Mouse (Mus musculus) cerebral cortex, adult 2 months (tissue): ENCODE measurements around the gene Prf1.

Experiments
- whole genome bisulfite sequencing: fragments of 180-500 bp; shearing (Covaris S2); methylation state at CpG from one replicate; pipeline ENCODE4 v1.1.7; 2018; 5-methylcytosine and 5-hydroxymethylcytosine counted together

The Prf1 gene

DNA sequence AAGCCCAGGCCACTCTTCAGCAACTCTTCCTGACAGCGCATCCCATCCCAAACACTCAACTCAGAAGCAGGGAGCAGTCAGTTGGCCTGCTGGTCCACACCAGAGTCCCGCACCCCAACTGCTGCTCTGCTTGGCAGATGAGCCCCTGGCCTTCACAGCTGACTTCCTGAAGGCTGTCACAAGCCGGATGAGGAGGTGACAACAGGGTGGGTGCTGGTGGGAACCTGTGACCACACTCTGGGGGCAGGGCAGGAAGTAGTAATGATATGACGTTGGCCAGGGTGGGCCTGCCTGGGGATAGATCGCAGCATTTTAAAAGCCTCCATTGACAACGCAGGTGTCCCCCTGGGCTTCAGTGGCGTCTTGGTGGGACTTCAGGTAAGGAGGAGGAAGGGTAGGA is at the start of gene Prf1:
TSS of gene Prf1 (plus strand) at position 357 of the 400 bp plus-strand sequence.
- WGBS = 83% methylated on average over 7 of the region's 7 CpGs

DNA sequence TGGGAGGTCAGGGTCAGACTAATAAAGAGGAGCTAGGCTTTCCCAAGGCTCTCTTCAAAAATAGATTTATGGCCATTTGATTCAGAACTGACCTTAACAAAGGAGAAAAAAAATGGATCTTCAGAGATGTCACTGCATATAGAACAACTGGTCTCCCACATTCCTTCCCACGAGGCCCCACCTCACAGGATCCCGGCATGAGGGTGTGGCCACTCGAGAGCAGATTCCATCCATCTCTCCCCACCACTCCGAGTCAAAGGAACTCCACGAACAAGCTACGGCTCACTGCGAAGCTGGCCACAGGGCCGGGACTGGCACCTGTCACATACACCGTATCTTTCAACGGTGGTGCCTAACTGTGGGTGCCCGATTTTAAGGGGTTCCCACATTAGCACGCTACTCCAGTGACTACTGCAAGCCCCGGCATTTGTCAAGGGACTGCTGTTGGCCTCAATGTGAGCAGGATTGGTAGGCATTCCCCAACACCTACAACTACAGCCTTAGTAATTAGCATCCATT is 49.0 kb upstream of the Prf1 start:
- 93% methylated on average over 13 of the region's 13 CpGs for WGBS

DNA sequence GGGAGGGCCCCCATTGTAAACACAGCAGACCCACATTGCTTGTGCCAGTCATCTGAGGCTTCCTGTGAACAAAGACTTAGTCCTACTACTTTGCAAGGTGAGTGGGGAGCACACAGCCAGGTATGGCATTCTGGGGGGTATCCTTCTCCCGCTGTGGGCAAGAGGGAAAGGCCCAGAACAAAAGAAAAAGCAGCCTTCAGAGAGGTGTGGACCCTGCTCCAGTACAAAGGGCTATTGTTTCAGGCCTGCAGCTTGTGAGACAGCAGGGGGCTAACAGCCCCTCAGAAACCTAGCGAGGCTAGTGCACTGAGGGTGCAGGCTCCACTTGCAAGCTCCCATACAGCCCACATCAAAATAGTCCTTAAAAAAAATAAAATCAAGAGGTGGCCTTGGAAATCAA is 47.7 kb upstream of the Prf1 start:
- 75% methylated on average over 2 of the region's 2 CpGs for WGBS

DNA sequence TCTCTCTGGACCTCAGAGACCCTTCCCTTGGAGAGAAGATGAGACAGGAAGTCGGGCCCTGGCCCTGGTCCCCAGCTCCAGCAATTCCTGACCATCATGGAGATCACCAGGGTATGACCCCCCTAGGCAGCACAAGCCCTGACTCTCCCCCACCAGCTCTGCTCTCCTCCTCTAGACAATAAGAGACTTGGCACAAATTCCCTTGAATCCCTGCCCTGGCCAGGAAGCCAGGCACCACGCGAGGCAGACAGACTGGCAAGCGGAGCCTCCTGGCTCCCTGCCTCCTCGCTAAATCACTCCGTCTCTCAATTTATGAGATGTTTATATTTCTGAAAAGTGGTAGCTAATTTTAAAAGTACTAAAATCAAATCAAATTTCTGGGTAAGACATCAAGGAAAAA is 42.9 kb upstream of the Prf1 start:
- 39% methylated on average over 6 of the region's 6 CpGs for WGBS

DNA sequence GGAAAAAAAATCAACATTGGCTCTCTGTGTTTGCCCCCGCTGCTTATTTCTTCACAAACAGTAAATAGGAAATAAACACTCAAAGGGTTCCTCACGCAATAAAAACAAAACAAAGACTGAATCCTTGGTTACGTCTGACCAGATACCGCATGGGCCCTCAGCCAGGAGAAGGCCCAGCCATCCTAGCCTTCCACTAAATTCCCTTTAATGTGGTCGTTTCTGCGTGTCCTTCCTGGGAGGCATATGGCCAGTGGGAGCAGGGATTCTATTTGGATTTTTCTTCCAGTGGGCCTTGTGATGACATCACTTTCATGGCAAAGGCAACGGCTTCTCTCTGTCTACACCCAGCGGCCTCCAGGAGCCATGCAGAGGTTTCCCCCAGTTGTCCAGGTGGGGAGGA is 42.4 kb upstream of the Prf1 start:
- 66% methylated on average over 8 of the region's 8 CpGs for WGBS

DNA sequence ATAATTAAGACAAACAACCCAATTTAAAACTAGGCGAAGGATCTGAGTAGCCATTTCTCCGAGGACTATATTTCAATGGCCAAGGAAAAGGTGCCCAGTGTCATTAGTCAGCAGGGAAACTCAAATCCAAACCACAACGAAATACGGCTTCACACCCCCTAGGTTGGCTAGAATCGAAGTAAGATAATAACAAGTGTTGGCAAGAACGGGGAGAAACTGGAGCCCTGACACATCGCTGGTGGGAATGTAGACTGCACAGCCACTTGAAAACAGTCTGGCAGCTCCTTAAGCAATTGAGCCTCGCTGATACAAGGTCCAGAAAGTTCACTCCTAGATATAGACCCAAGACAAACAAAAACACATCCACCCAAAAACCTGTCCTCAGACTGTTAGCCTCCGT is 41.0 kb upstream of the Prf1 start:
- WGBS = 90% methylated on average over 9 of the region's 9 CpGs

DNA sequence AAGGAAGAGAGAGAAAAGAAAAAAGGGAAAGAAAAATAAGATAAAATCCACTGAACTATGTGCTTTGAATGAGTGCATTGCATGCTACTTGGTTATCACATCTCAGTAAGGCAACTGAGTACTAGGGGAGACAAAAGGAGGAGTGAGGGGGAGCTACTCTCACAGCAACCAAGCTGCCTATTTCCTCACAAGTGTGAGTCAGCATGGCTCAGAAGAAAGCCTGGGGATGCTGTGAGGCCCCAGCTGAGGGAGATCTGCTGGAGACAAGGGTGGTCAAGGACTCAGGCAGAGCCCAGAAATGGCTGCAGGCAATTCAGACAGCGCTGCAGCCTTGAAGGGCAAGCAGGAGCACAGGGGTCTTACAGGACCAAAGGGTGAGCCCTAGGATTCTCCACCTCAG is 39.5 kb upstream of the Prf1 start:
- WGBS = 85% methylated on average over 1 of the region's 1 CpGs

DNA sequence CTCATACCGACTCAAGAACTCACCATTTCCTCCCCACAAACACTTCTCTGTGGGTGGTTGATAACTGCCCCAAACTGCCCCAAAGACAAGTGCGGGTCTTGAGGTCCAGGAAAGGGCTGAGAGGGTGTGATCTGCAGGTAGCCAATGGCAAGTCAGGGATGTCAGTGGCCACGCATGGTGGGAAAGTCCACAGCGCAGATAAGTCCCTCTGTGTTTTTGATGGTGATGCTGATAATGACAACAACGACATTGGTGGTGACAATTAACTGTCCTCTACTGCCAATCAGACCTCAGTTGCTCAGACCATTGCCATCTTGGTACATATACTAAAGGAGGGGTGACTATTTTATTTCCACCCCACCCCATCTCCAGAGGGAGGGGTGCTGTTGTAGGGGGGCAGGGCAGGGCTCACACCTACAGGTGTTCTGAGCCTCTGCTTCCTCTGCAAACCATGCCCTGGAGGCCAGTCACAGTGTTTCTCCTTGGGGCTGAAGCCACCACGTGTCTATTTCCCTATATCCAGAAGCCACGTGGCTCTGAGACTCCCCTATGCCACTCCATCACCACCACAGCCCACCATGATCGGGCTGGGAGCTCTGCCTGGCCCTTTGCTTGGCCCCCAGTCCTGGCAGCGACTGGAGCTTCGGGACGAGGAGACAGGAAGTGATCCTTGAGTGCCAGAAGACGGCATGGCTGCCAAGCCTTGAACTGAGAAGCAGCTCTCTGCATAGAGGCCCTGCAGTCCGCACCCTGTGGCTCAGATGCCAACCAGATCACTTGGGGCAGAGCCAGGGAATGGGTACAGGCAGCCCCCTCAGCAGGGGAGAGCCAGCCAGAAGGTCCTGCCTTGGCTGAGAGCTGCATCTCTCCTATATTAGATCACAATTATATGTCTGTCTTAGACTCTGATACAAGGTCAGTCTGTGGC is 36.1 kb upstream of the Prf1 start:
- WGBS = 64% methylated on average over 13 of the region's 13 CpGs

DNA sequence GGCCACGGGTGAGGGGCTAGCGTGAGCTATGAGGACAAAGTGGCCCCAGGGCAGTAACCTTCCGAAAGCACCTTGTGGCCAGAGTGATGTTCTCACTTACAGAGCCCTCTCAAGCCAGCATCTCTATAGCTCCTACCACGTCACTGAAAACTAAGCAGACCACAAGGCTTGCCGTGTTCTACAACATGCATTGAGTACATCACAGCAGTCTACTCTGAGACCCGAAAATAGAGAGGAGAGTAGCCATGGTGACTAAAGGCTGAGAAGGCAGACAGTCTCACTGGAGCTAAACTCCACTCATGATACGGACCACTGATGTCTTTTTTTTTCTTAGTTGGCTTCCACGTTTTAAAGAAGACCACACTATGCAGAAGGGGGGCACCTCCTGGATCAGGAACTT is 34.0 kb upstream of the Prf1 start:
- 78% methylated on average over 8 of the region's 8 CpGs for WGBS

DNA sequence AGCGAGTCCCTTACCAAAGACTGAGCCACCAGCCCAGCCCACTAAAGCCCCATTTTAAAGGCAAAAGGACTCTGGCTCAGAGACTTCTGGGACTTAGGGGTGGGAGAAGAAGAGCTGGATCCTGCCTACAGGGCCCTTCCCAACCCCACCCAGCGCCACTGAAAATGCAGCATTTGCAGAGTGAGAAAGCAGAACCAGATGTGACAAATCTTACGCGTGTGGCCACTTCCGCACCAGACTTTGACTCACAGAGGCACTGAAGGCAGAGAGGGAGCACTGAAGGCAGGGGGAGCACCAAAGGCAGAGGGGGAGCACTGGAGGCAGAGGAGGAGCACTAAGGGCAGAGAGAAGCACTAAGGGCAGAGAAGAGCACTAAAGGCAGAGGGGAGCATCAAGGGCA is 30.3 kb upstream of the Prf1 start:
- 90% methylated on average over 5 of the region's 5 CpGs for WGBS

DNA sequence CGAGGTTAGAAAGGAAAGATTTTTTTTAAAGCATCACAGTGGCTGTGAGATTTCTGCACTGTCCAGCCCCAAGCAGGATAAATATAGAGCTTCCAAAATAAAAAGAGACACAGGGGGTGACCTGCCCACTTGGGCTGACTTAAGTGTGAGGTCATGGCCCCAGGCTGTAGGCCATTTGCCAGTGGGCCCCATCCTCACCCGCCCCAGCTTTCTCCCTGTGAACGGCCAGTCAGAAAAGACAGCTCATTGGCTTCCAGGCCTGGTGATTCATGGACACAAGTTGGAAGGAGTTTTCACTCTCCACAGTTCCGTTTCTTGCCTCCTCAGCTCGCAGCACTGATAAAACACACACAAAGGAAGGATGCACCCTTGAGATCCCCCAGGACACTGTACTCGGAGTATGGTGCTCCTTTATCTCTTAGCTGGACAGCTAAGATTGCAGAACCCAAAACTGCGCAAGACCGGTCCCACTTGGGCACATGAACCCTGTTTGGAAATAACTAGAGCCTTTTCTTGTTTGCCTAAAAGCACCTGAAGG is 25.5 kb upstream of the Prf1 start:
- WGBS = 62% methylated on average over 8 of the region's 8 CpGs

DNA sequence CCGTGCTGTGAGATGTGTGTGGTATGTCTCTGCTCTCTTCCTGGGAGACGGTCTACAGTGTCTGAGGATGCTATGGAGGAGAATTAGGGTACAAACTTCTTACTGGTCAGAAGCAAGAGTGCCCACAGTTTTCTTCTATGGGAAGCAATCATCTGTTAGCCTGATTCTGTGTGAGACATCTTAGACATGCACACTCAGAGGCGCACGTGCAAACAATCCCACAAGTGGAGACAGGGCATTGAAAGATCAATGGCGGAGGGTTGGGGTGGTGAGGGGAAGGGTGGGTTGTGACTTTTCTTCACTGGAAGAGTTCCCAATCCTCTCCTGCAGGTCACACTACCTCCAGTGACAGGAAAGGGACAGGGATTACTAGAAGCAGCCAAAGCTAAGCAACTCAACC is 25.0 kb upstream of the Prf1 start:
- 71% methylated on average over 5 of the region's 5 CpGs for WGBS

DNA sequence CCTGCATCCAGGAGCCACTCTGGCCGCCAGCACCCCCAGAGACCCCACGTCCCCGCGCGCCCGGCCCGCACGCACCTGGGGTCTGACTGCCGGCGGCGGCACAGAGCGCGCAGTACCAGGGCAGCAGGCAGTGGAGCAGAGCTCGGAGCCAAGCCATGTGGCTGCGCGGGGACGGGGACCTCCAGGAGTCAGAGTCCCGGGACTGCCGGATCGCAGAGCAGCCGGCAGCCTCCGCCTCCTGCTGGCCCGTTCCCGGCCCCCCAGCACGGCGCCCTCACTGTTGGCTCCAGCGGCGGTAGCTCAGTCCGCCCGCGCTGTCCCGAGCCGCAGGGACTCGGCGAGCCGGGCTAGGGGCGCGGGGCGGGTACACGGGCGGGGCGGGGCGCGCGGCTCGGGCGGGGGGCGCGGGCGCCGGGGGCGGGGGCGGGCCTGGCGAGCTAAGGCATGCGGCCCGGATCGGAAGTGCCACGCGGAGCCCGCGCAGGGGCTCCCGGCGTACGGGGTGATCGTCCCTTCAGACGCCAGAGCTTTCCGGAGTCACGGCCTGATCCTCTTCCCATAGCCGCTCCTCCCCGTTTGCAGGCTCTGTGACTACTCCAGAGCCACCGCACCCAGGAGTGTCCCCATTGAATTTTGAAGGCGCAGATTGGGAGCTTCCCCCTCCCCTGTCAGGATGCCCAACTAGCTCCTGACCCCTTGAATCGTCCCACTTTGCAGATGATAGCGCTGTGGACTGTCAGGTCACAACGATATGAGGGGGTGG is 24.4 kb upstream of the Prf1 start, which contains the start of gene Adamts14:
TSS of gene Adamts14 (minus strand) at position 358 of the 763 bp plus-strand sequence.
- 1% methylated on average over 73 of the region's 75 CpGs for WGBS

DNA sequence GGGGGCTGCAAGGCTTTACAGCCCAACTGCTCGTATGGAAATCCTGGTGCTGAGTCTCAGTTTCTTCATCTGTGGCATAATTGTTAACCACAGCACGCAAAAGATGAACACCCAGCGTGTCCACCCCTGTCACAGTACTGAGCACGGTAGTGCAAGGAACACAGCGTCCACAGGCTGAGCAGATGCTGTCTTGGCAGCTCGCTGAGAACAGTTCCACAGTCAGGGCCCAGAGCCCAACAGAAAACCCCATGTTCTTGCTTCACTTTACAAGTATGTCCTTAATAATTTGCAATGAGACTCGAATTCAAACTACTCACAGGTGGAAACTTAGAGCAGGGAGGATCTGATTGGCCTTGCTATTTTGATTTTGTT is 23.8 kb upstream of the Prf1 start:
- 46% methylated on average over 7 of the region's 7 CpGs for WGBS

DNA sequence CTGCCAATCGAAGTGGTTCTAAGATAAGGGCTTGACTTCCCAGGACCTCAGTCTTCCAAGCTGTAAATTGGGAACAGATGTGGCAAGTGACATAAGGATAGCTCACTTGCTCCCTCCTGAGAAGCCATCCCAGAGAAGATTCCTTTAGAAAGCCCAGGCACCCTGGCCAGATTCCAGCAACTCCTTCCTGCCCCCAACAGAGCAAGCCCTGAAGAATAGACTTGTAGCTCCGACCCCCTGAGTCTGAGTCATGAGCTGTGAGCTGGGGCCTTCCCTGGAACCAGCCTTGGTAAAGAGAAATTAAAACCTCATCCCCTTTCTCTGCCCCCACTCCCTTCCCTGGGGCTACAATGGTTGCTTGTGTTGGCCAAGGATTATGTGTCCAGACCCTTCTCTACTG is 23.1 kb upstream of the Prf1 start:
- whole genome bisulfite sequencing = 64% methylated on average over 2 of the region's 2 CpGs

DNA sequence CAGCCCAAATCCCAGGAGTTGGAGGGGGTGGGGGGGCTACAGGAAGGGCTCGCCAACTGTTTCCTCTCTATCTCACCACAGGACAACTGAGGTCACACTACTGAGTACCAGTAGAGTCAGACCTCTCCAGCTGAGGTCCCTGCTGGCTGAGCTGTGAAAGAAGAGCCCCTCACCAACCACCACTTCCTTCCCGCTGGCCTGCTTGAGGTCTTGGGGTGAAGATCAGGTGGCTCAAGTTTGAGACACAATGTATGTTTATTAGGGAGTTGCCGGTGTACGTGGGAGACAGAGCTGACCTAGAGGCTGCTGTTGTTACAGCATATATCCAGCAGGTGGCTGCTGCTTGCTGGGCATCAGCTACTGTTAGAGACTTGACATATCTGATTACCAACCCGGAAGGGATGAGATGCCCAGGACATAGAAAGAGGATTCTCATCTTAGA is 21.9 kb upstream of the Prf1 start:
- WGBS = 8% methylated on average over 5 of the region's 5 CpGs

DNA sequence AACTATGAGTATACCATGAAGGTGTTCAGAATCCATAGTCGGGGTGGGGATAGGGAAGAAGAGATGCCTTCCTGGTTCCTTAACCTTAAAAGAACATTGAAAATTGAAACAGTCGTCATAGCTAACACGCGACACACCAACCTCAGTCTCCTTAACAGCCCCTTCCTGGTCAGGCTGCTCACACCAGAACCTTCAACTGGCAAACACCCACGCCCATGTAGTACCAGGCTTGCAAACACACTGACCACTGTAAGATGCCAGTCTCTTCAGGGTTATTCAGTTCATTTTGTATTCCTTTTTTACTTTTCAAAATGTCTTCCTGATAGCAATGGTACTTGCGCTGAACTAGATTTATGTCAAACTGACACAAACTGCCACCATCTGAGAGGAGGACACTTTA is 20.6 kb upstream of the Prf1 start:
- 95% methylated on average over 6 of the region's 6 CpGs for WGBS

DNA sequence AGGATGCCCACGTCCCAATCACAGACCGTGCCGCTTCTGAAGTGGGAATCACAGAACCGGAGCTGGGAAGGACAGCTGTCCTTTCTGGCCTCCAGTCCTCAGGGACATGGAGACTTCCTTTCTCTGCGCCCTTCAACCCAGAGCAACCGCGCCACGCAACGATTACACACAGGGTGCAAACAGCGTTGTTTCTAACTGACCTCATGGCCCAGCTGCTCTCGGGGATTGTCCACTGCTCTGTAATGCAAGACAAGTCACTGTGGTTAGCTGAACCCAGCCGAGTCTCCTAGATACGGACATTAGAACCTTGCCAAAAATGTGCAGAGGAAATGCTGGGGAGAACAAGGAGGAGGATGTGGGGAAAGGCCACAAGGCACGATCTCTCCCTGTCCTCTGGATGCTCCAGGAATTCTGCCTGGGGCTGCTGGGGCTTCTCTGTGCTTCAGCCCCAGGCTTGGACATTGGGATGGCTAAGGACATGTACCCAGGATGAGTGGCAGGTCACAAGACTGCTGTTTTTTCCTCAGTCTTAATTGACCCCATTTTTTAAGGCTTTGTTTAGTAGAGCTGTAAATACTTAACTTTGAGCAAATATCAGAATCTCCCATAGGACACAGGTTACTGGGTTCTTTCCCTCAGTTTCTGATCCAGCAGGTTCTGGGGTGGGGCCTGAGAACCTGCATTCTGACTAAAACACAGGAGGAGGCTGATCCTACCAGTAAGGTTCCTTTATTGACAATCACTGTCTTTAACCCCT is 19.5 kb upstream of the Prf1 start:
- 57% methylated on average over 14 of the region's 14 CpGs for WGBS

DNA sequence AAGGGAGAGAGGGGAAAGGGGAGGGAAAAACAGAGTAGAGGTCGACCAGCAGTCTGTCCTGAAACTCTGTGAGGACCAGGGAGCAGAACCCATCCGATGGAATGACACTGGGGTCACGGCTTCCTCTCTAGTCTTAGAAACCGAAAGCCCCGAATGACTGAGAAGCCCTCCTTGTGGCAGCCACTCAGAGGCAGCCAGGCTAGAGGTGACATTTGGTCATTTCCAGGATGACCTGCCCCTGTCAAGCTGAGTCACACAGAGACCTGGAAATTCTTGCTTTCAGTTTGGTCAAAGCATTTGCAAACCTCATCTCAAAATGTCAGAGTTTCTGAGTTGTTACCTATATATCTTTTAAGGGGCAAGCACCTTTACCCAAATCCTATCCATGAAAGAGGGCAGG is 16.5 kb upstream of the Prf1 start:
- WGBS = 74% methylated on average over 5 of the region's 5 CpGs

DNA sequence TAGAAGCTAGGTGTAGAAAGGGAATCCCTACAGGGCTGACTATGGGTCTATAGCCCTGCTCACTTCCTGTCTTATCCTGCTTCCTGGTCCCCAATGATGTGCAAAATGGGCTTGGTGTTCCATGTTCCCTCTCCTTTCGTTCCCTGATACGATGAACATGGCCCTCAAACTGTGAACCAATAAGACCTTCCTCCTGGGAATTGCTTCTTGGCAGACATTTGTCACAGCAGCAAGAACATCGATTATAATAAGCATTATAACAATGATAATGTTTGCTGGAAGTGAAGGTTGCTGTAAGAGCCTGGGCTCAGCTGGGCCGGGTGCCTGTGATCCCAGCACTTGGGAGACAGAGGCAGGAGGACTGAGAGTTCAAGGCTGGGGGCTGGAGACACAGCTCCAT is 13.3 kb upstream of the Prf1 start:
- WGBS = 95% methylated on average over 4 of the region's 4 CpGs

DNA sequence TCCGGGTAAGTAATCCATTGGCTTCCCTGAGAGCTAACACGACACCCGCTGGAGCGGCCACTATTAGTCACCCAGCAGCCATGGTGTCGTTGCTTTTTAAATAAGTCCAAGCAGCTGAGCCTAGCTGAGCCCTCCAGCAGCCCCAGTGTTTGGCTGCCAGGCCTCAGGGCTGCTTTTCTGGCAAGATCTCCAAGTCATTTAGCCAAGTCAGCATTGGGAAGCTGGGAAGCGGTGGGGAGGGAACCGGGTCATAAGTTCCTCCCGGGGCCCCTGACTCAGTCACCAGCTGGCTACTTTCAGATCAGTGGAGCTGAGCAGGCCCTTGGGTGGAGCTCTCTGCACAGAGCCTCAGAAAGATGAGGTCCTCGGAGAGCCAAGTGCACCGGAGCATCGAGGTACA is 12.4 kb upstream of the Prf1 start:
- 66% methylated on average over 11 of the region's 11 CpGs for WGBS

DNA sequence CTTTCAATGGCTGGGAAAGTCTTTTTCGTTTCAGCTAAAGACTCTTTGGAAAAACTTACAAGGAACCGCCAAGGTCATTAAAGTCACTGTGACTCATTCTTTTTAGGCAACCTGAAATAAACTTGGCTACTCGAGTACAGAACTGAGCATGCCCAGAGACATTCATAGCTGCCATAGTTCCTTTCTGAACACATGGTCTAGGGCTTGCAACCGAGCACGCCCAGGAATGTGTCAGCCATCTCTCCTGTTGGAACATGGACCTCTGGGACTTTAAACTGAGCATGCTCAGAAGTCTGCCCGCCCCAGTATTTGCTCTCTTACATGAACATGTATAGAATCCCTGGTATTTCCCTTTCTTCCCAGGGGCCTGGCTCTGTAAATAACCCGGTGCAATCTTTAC is 11.4 kb upstream of the Prf1 start:
- 67% methylated on average over 7 of the region's 7 CpGs for WGBS
